Mouse (Mus musculus): ENCODE measurements at regions not wholly inside any gene's neighbourhood (a gene's known extent, or its start where the extent isn't known, plus 50 kb on each side); places are given as distances from the start of the nearest gene placed in this dataset.

DNA sequence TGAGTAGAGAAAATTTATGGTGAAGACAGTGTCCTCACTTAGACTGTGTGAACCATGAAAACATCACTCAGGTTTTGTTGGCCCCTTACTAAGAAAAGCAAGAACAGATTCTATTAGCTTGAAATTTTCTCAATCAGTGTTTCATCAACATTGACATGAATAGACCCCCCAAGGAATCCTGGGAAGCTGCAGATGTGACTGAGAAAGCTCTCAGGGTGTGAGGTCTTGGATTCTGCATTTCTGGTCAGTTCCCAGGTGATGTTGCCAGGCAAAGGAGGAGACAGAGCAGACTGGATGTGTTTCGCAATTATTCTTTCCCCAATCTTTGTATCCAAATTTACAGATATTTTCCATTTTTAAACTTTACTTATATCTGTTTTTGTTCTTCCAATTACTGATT lies 1538.1 kb upstream of the Zeb2 start:
- TF ChIP-seq CTCF (IDR thresholded peaks at IDR 0.05; ENCODE audit: borderline replicate concordance, insufficient read depth, low read depth, low read length) (no peak), POLR2A (IDR thresholded peaks at IDR 0.05; ENCODE audit: borderline replicate concordance, insufficient read depth, low read length) (no peak)
